Comparison of ENCODE assay signal across 8 mouse cellular contexts in genomic region chr9:20607100-20607974, GRCm38 (mm10). TPM values are rescaled to one million over a fixed set of nuclear protein-coding genes. Genes with fewer than 3 reads are reported as not detected.
DNase-seq lines count a peak whose midpoint lies in the region; ATAC-seq lines count a peak whose summit lies in the region.

No protein-coding gene starts in this region.

- WGBS in heart, embryonic 10.5 days: under 1% methylated on average over 57 of the region's 57 CpGs
- WGBS in kidney, embryonic 15.5 days: under 1% methylated on average over 57 of the region's 57 CpGs

- peak; percentile 87 to 93 for DNase-seq in B cell, adult 2 months
- DNase-seq in brain, adult 2 months (ENCODE audit: low read depth, low spot score): peak; percentile 98
- DNase-seq in heart, embryonic 10.5 days (ENCODE audit: low spot score): peak; percentile 96
- DNase-seq in liver: peak; percentile 84
- peak; percentile 76 to 90 for DNase-seq in spleen, postnatal 4 days (ENCODE audit: low spot score in 2 of 2)

- H3K4me2 ChIP-seq in kidney, embryonic 15.5 days: peak overlapping the region; percentile 81

- H3K4me3 ChIP-seq in heart, embryonic 10.5 days: peak overlapping the region; percentile 83
- H3K4me3 ChIP-seq in kidney, embryonic 15.5 days (replicated peaks): peak overlapping the region; percentile 83

- peak; percentile 97 for ATAC-seq in erythroblast, adult 5-6 weeks (replicated peaks; ENCODE audit: low FRiP score, poor library complexity, severe bottlenecking)
- ATAC-seq in kidney, embryonic 15.5 days (replicated peaks; ENCODE audit: low FRiP score): peak; percentile 91
- peak; percentile 97 for ATAC-seq in monocyte, adult 5-6 weeks (replicated peaks; ENCODE audit: insufficient number of reproducible peaks, low FRiP score, low TSS enrichment, poor library complexity, severe bottlenecking)

- no peaks in the 10 kb centered on the region for H3K4me1 ChIP-seq in heart, embryonic 10.5 days
- H3K4me1 ChIP-seq in kidney, embryonic 15.5 days: peaks cover 7% of the 10 kb centered on the region; the same call in 1 of the 2 replicates

- peak overlapping the region; percentile 87 for H3K9ac ChIP-seq in kidney, embryonic 15.5 days

- no peaks in the 10 kb centered on the region for H3K27me3 ChIP-seq in heart, embryonic 10.5 days (ENCODE audit: insufficient read depth, poor library complexity, severe bottlenecking)
- no peaks in the 10 kb centered on the region for H3K27me3 ChIP-seq in kidney, embryonic 15.5 days

- peaks cover 7% of the 10 kb centered on the region; the same call in 1 of the 2 replicates for H3K36me3 ChIP-seq in heart, embryonic 10.5 days
- H3K36me3 ChIP-seq in kidney, embryonic 15.5 days: peaks cover 17% of the 10 kb centered on the region

- peak overlapping the region; percentile 99 for H3K27ac ChIP-seq in heart, embryonic 10.5 days
- peak overlapping the region; percentile 99 for H3K27ac ChIP-seq in kidney, embryonic 15.5 days

- no peaks in the 10 kb centered on the region for H3K9me3 ChIP-seq in heart, embryonic 10.5 days
- H3K9me3 ChIP-seq in kidney, embryonic 15.5 days (replicated peaks): no peaks in the 10 kb centered on the region

RNA-seq across cellular contexts. Expression of gene Zfp846, which starts 26.2 kb away (rescaled TPM):
- total RNA-seq in erythroblast, adult 5-6 weeks (2015; ENCODE audit: low replicate concordance): 1.7 and 4.2 TPM in 2 replicates
- 0.09 and 0.70 TPM in 2 replicates for total RNA-seq in erythroblast, adult 5-6 weeks (2017; ENCODE audit: low replicate concordance)
- polyA plus RNA-seq in heart, embryonic 10.5 days (2016; fragmentation: Nextera tagmentation; extraction: Ambion mirVana): 10.2 and 11.6 TPM in 2 replicates
- 15.7 and 16.4 TPM in 2 replicates for polyA plus RNA-seq in kidney, embryonic 15.5 days (2015; fragmentation: Nextera tagmentation; extraction: Ambion mirVana)
- 5.1 to 8.3 TPM (median 7.2 TPM) in 3 replicates for total RNA-seq in monocyte, adult 5-6 weeks (2017)

RNA-seq across cellular contexts. Expression of gene Ubl5, which starts 35.3 kb away (rescaled TPM):
- 139 and 174 TPM in 2 replicates for total RNA-seq in erythroblast, adult 5-6 weeks (2015; ENCODE audit: low replicate concordance)
- 32.8 and 53.8 TPM in 2 replicates for total RNA-seq in erythroblast, adult 5-6 weeks (2017; ENCODE audit: low replicate concordance)
- 285 and 287 TPM in 2 replicates for polyA plus RNA-seq in heart, embryonic 10.5 days (2016; fragmentation: Nextera tagmentation; extraction: Ambion mirVana)
- 385 and 422 TPM in 2 replicates for polyA plus RNA-seq in kidney, embryonic 15.5 days (2015; fragmentation: Nextera tagmentation; extraction: Ambion mirVana)
- total RNA-seq in monocyte, adult 5-6 weeks (2017): 124 to 185 TPM (median 175 TPM) in 3 replicates

RNA-seq across cellular contexts. Expression of gene Fbxl12, which starts 37.2 kb away (rescaled TPM):
- 7.5 and 18.8 TPM in 2 replicates for total RNA-seq in erythroblast, adult 5-6 weeks (2015; ENCODE audit: low replicate concordance)
- total RNA-seq in erythroblast, adult 5-6 weeks (2017; ENCODE audit: low replicate concordance): 2.3 and 3.2 TPM in 2 replicates
- polyA plus RNA-seq in heart, embryonic 10.5 days (2016; fragmentation: Nextera tagmentation; extraction: Ambion mirVana): 22.2 and 23.0 TPM in 2 replicates
- 21.1 and 22.2 TPM in 2 replicates for polyA plus RNA-seq in kidney, embryonic 15.5 days (2015; fragmentation: Nextera tagmentation; extraction: Ambion mirVana)
- 12.6 to 30.1 TPM (median 19.3 TPM) in 3 replicates for total RNA-seq in monocyte, adult 5-6 weeks (2017)

RNA-seq across cellular contexts. Expression of gene Pin1, which starts 44.6 kb away (rescaled TPM):
- 4.2 and 4.6 TPM in 2 replicates for total RNA-seq in erythroblast, adult 5-6 weeks (2015; ENCODE audit: low replicate concordance)
- total RNA-seq in erythroblast, adult 5-6 weeks (2017; ENCODE audit: low replicate concordance): 2.1 and 3.8 TPM in 2 replicates
- 68.6 and 80.2 TPM in 2 replicates for polyA plus RNA-seq in heart, embryonic 10.5 days (2016; fragmentation: Nextera tagmentation; extraction: Ambion mirVana)
- polyA plus RNA-seq in kidney, embryonic 15.5 days (2015; fragmentation: Nextera tagmentation; extraction: Ambion mirVana): 55.3 and 55.4 TPM in 2 replicates
- total RNA-seq in monocyte, adult 5-6 weeks (2017): 7.1 to 11.7 TPM (median 8.4 TPM) in 3 replicates

Comparison
In these comparisons a context has a peak if more than half of its experiments do, and no peak if none do; other contexts are left out.
1. Peak in every context shown above with its lines: DNase-seq, ATAC-seq, H3K4me3 ChIP-seq and H3K27ac ChIP-seq.